In the genomic region with DNA sequence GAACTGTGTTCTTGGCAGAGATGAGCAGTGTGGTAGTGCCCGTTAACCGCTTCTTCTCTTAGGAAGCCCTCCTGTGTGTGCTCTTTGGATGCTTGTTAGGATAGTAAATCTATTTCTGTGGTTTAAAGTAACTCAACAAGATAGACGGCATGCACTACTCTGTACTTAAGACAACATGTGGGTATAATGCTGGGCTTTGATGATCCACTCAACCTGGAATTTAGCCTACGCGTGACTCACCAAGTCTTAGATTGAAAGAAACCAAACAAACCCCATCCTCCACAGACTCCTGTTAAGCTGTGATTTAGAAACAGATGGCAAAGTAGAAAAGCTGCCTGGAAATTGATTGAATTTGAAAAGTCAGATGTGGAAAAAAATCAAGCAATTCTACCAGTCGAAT, we compare ENCODE assay signal across 18 mouse cellular contexts.
DNase-seq lines count a peak whose midpoint lies in the region; ATAC-seq and TF ChIP-seq lines count a peak whose summit lies in the region.
"Had no signal": no experiment of that assay in that cellular context is flagged by ENCODE, and none has a peak within 500 bp of the region (broad histone marks: within the 10 kb centered on the region; RNA-seq: fewer than 3 reads in every experiment).

No protein-coding gene starts in this region.

- no peak for ATAC-seq in midbrain, postnatal 0 days (ENCODE audit: low FRiP score)
- no peak for ATAC-seq in erythroblast, adult 5-6 weeks (replicated peaks; ENCODE audit: low FRiP score, poor library complexity, severe bottlenecking)
- no peak for ATAC-seq in neural tube, embryonic 15.5 days (ENCODE audit: low FRiP score)
- ATAC-seq: activated CD4-positive, CD25-positive, alpha-beta regulatory T cell, adult 4 months; CD4-positive, CD25-positive, alpha-beta regulatory T cell, adult 4 months had no signal

- H3K9me3 ChIP-seq in midbrain, postnatal 0 days (ENCODE audit: low read length), result no peaks in the 10 kb centered on the region
- no peaks in the 10 kb centered on the region for H3K9me3 ChIP-seq in neural tube, embryonic 15.5 days (replicated peaks)
- H3K9me3 ChIP-seq: kidney, embryonic 15.5 days; liver, embryonic 15.5 days had no signal

- no peaks in the 10 kb centered on the region for H3K79me2 ChIP-seq in C2C12 (ENCODE audit: control insufficient read depth, insufficient read depth)

- intact Hi-C loops in left cerebral cortex, postnatal 36 days (cut with DNase I), result no loop called here

- peak; percentile 34 to 74 for DNase-seq in frontal cortex, adult 2 months (ENCODE audit: extremely low spot score in 1 of 2, low spot score in 1 of 2)
- DNase-seq in frontal cortex, postnatal 25 days (ENCODE audit: low spot score in 2 of 2), result no peak
- peak; percentile 16 for DNase-seq in fibroblast of lung, adult 2 months (ENCODE audit: low read depth)
- DNase-seq in left cerebral cortex, postnatal 36 days (ENCODE audit: low spot score in 2 of 2), result peak; percentile 8
- DNase-seq in midbrain, postnatal 0 days (ENCODE audit: low spot score), result no peak
- DNase-seq: adrenal gland, postnatal 36 days; cerebellum, postnatal 36 days; gastrocnemius, postnatal 10 days; heart, postnatal 4 days had no signal

- H3K4me1 ChIP-seq in midbrain, postnatal 0 days (ENCODE audit: insufficient read depth, low read length), result no peaks in the 10 kb centered on the region
- no peaks in the 10 kb centered on the region for H3K4me1 ChIP-seq in neural tube, embryonic 15.5 days
- H3K4me1 ChIP-seq: kidney, embryonic 15.5 days; liver, embryonic 15.5 days had no signal

- no peaks in the 10 kb centered on the region for H3K36me3 ChIP-seq in C2C12 (ENCODE audit: control insufficient read depth, insufficient read depth)
- H3K36me3 ChIP-seq in midbrain, postnatal 0 days (ENCODE audit: insufficient read depth, low read length), result no peaks in the 10 kb centered on the region
- H3K36me3 ChIP-seq in neural tube, embryonic 15.5 days, result no peaks in the 10 kb centered on the region
- H3K36me3 ChIP-seq: kidney, embryonic 15.5 days; liver, embryonic 15.5 days had no signal

- TF ChIP-seq CTCF in C2C12 (IDR thresholded peaks at IDR 0.05; ENCODE audit: control insufficient read depth, insufficient read depth, insufficient read length), result no peak
- no peak for TF ChIP-seq CTCF in midbrain, postnatal 0 days (IDR thresholded peaks at IDR 0.05)

- no peaks in the 10 kb centered on the region for H3K79me3 ChIP-seq in C2C12 (ENCODE audit: low read depth)

- H3ac ChIP-seq in C2C12 (ENCODE audit: control insufficient read depth, insufficient read length, low read depth), result no peak overlapping the region

- H3K4me2 ChIP-seq in midbrain, postnatal 0 days (ENCODE audit: low read depth, low read length, poor library complexity, severe bottlenecking), result no peak overlapping the region
- H3K4me2 ChIP-seq in neural tube, embryonic 15.5 days, result no peak overlapping the region
- H3K4me2 ChIP-seq: heart, embryonic 11.5 days; kidney, embryonic 15.5 days; liver, embryonic 15.5 days; midbrain, embryonic 11.5 days had no signal

- no peaks in the 10 kb centered on the region for H3K27me3 ChIP-seq in C2C12 (ENCODE audit: control insufficient read depth, insufficient read depth, insufficient read length)
- no peaks in the 10 kb centered on the region for H3K27me3 ChIP-seq in midbrain, postnatal 0 days (ENCODE audit: insufficient read depth, low read length)
- no peaks in the 10 kb centered on the region for H3K27me3 ChIP-seq in neural tube, embryonic 15.5 days (replicated peaks)
- H3K27me3 ChIP-seq: kidney, embryonic 15.5 days; liver, embryonic 15.5 days had no signal

- H3K9ac ChIP-seq in midbrain, postnatal 0 days (replicated peaks; ENCODE audit: low read length, poor library complexity, severe bottlenecking), result no peak overlapping the region
- no peak overlapping the region for H3K9ac ChIP-seq in neural tube, embryonic 15.5 days (replicated peaks)
- H3K9ac ChIP-seq: kidney, embryonic 15.5 days; liver, embryonic 15.5 days had no signal

- WGBS in midbrain, postnatal 0 days, result 75% methylated on average over 6 of the region's 6 CpGs
- 91% methylated on average over 6 of the region's 6 CpGs for WGBS in neural tube, embryonic 15.5 days

- no peak overlapping the region for H3K27ac ChIP-seq in midbrain, postnatal 0 days (ENCODE audit: low read depth, low read length)
- no peak overlapping the region for H3K27ac ChIP-seq in neural tube, embryonic 15.5 days (replicated peaks)
- H3K27ac ChIP-seq: kidney, embryonic 15.5 days; liver, embryonic 15.5 days had no signal

- H3K4me3 ChIP-seq in C2C12 (ENCODE audit: insufficient read depth, poor library complexity, severe bottlenecking), result no peak overlapping the region
- H3K4me3 ChIP-seq in midbrain, postnatal 0 days (ENCODE audit: low read depth, low read length), result no peak overlapping the region
- no peak overlapping the region for H3K4me3 ChIP-seq in neural tube, embryonic 15.5 days (replicated peaks)
- H3K4me3 ChIP-seq: kidney, embryonic 15.5 days; liver, embryonic 15.5 days had no signal

TF ChIP-seq in C2C12, 6 proteins besides CTCF, POLR2A, EP300 and RAD21:
- TF ChIP-seq FOSL1 (IDR thresholded peaks at IDR 0.05; ENCODE audit: insufficient read depth, low read length, poor library complexity, severe bottlenecking), result peak; percentile 54
- no peak for TF ChIP-seq MYOG (IDR thresholded peaks at IDR 0.05; ENCODE audit: control insufficient read depth, extremely low read depth, insufficient read length)
- no peak for TF ChIP-seq CEBPB (IDR thresholded peaks at IDR 0.05; ENCODE audit: low read depth)

Comparison
In these comparisons a context has a peak if more than half of its experiments do, and no peak if none do; other contexts are left out.
1. DNase-seq: peak in frontal cortex, adult 2 months (2 of 2), fibroblast of lung, adult 2 months (single experiment) and left cerebral cortex, postnatal 36 days (2 of 2); none in frontal cortex, postnatal 25 days (0 of 2) and midbrain, postnatal 0 days (single experiment).